Mouse (Mus musculus) midbrain, embryonic 16.5 days (tissue): ENCODE data around the gene Gm49776. TPM values are rescaled to one million over a fixed set of nuclear protein-coding genes. Genes with fewer than 3 reads are reported as not detected.

ENCODE experiments used
- ATAC-seq: fragments of 200-750 bp; cut with Nextera tagmentation; 2 replicates; pipeline ENCODE4 v1.8.0; 2017; ENCODE audit warnings: moderate TSS enrichment
- H3K27ac ChIP-seq: fragments of 300-500 bp; sonication (generic); 2 replicates; pipeline ENCODE4 v1.5.1; 2014; ENCODE audit warnings: mild to moderate bottlenecking, low read length, mixed read lengths
- H3K27me3 ChIP-seq: fragments of 300-500 bp; sonication (generic); 2 replicates; pipeline ENCODE4 v1.6.1; 2014; ENCODE audit warnings: low read depth, low read length, mixed read lengths; ENCODE audit not compliant: control insufficient read depth, insufficient read depth
- H3K36me3 ChIP-seq: fragments of 300-500 bp; sonication (generic); 2 replicates; pipeline ENCODE4 v1.6.1; 2014; ENCODE audit warnings: mild to moderate bottlenecking, low read length, moderate library complexity, mixed read lengths; ENCODE audit not compliant: control insufficient read depth, insufficient read depth
- H3K4me1 ChIP-seq: fragments of 300-500 bp; sonication (generic); 2 replicates; pipeline ENCODE4 v1.6.1; 2014; ENCODE audit warnings: mild to moderate bottlenecking, low read length, mixed read lengths; ENCODE audit not compliant: control insufficient read depth, insufficient read depth
- H3K4me2 ChIP-seq: fragments of 300-500 bp; sonication (generic); 2 replicates; pipeline ENCODE4 v1.6.1; 2014; ENCODE audit warnings: mild to moderate bottlenecking, low read length, mixed read lengths
- H3K4me3 ChIP-seq: fragments of 300-500 bp; sonication (generic); 2 replicates; pipeline ENCODE4 v1.5.1; 2014; ENCODE audit warnings: low read depth, mild to moderate bottlenecking, low read length, moderate library complexity, mixed read lengths
- H3K9ac ChIP-seq: fragments of 300-500 bp; sonication (generic); 2 replicates; pipeline ENCODE4 v1.6.1; 2014; ENCODE audit warnings: low read depth, low read length, mixed read lengths
- H3K9me3 ChIP-seq: fragments of 300-500 bp; sonication (generic); replicated peaks from 2 replicates; pipeline ENCODE4 v1.6.1; 2014; ENCODE audit warnings: mild to moderate bottlenecking, low read length, mixed read lengths; ENCODE audit not compliant: control insufficient read depth, poor library complexity, severe bottlenecking
- WGBS: fragments of 180-500 bp; shearing (Covaris S2); extraction: QIAGEN DNeasy Blood & Tissue Kit; methylation state at CpG from one replicate; pipeline ENCODE4 v1.1.7; 2014; 5-methylcytosine and 5-hydroxymethylcytosine counted together
- polyA plus RNA-seq: library from polyadenylated mRNA; unstranded; fragments of >200 nt; fragmentation: Nextera tagmentation; extraction: Ambion mirVana; gene quantifications from 2 replicates; pipeline ENCODE4 v1.2.1, GENCODE M21; 2015

The Gm49776 gene
- polyA plus RNA-seq, 1 experiment from 2014 or later: not detected

- 0 out of 2 replicates have a peak within 1 kb of the TSS, but pooled peaks have one; percentile 14 for H3K9ac ChIP-seq
- H3K36me3 ChIP-seq: peaks cover 12% of the 10 kb centered on the region
- no peak within 1 kb of the TSS for H3K27ac ChIP-seq
- H3K4me1 ChIP-seq: peaks cover 46% of the 10 kb centered on the region
- H3K4me2 ChIP-seq: no peak within 1 kb of the TSS
- H3K9me3 ChIP-seq: no peaks in the 10 kb centered on the region
- ATAC-seq: no peak
- 85% methylated on average over 4 of the region's 4 CpGs for WGBS
- no peak within 1 kb of the TSS for H3K4me3 ChIP-seq
- no peaks in the 10 kb centered on the region for H3K27me3 ChIP-seq
These were observed 40.5 kb downstream of the Gm49776 start, which contains the start of gene Ccdc188 for GRCm38 (mm10) chr16:18217579-18217978. Gene Ccdc188, plus strand, starts transcription at chr16:18217879.

GRCm38 (mm10) chr16:18214858-18215257 lies 43.3 kb downstream of the Gm49776 start:
- 46% methylated on average over 7 of the region's 7 CpGs for WGBS
- H3K36me3 ChIP-seq: no peaks in the 10 kb centered on the region
- H3K4me2 ChIP-seq: peak overlapping the region; percentile 52
- peak overlapping the region; percentile 95 for H3K27ac ChIP-seq
- H3K9ac ChIP-seq: peak overlapping the region; percentile 63
- no peaks in the 10 kb centered on the region for H3K27me3 ChIP-seq
- peaks cover 49% of the 10 kb centered on the region for H3K4me1 ChIP-seq
- peak overlapping the region; percentile 37 for H3K4me3 ChIP-seq
- no peaks in the 10 kb centered on the region for H3K9me3 ChIP-seq
- ATAC-seq: no peak

- H3K27me3 ChIP-seq: no peaks in the 10 kb centered on the region
- 8% methylated on average over 6 of the region's 6 CpGs for WGBS
- H3K4me1 ChIP-seq: peaks cover 47% of the 10 kb centered on the region
- peak overlapping the region; percentile 52 for H3K4me2 ChIP-seq
- peak overlapping the region; percentile 95 for H3K27ac ChIP-seq
- H3K36me3 ChIP-seq: no peaks in the 10 kb centered on the region
- no peaks in the 10 kb centered on the region for H3K9me3 ChIP-seq
- H3K9ac ChIP-seq: peak overlapping the region; percentile 63
- ATAC-seq: peak; percentile 95
- peak overlapping the region; percentile 37 for H3K4me3 ChIP-seq
These were observed 44.4 kb downstream of the Gm49776 start for GRCm38 (mm10) chr16:18213689-18214088.

GRCm38 (mm10) chr16:18211417-18212171 lies 46.5 kb downstream of the Gm49776 start:
- H3K9ac ChIP-seq: no peak overlapping the region
- no peak overlapping the region for H3K4me2 ChIP-seq
- H3K4me1 ChIP-seq: peaks cover 47% of the 10 kb centered on the region
- no peak for ATAC-seq
- WGBS: 45% methylated on average over 10 of the region's 10 CpGs
- no peaks in the 10 kb centered on the region for H3K27me3 ChIP-seq
- H3K4me3 ChIP-seq: no peak overlapping the region
- H3K9me3 ChIP-seq: no peaks in the 10 kb centered on the region
- H3K27ac ChIP-seq: 0 out of 2 replicates have a peak overlapping the region, but pooled peaks have one; percentile 14
- no peaks in the 10 kb centered on the region for H3K36me3 ChIP-seq

GRCm38 (mm10) chr16:18210701-18211416 lies 47.3 kb downstream of the Gm49776 start:
- no peak overlapping the region for H3K27ac ChIP-seq
- H3K4me1 ChIP-seq: peaks cover 43% of the 10 kb centered on the region
- H3K27me3 ChIP-seq: no peaks in the 10 kb centered on the region
- H3K36me3 ChIP-seq: no peaks in the 10 kb centered on the region
- H3K4me2 ChIP-seq: no peak overlapping the region
- H3K9me3 ChIP-seq: no peaks in the 10 kb centered on the region
- H3K9ac ChIP-seq: no peak overlapping the region
- 22% methylated on average over 8 of the region's 8 CpGs for WGBS
- no peak overlapping the region for H3K4me3 ChIP-seq
- no peak for ATAC-seq

GRCm38 (mm10) chr16:18203430-18204091 lies 54.6 kb downstream of the Gm49776 start:
- no peak overlapping the region for H3K27ac ChIP-seq
- no peaks in the 10 kb centered on the region for H3K36me3 ChIP-seq
- H3K4me3 ChIP-seq: no peak overlapping the region
- no peaks in the 10 kb centered on the region for H3K9me3 ChIP-seq
- H3K27me3 ChIP-seq: no peaks in the 10 kb centered on the region
- H3K9ac ChIP-seq: no peak overlapping the region
- no peak for ATAC-seq
- WGBS: 62% methylated on average over 7 of the region's 7 CpGs
- no peak overlapping the region for H3K4me2 ChIP-seq
- peaks cover 5% of the 10 kb centered on the region for H3K4me1 ChIP-seq

- WGBS: 100% methylated on average over 1 of the region's 1 CpGs
- Histone ChIP-seq H3K4me2 (no peak overlapping the region), H3K4me1 (peaks cover 9% of the 10 kb centered on the region), H3K4me3 (no peak overlapping the region), H3K36me3 (no peaks in the 10 kb centered on the region), H3K27me3 (no peaks in the 10 kb centered on the region), H3K9me3 (no peaks in the 10 kb centered on the region), H3K9ac (no peak overlapping the region), H3K27ac (no peak overlapping the region)
- no peak for ATAC-seq
These were observed 56.1 kb downstream of the Gm49776 start for GRCm38 (mm10) chr16:18202061-18202460.

GRCm38 (mm10) chr16:18201620-18202019 lies 56.5 kb downstream of the Gm49776 start:
- Histone ChIP-seq H3K4me3 (no peak overlapping the region), H3K27me3 (no peaks in the 10 kb centered on the region), H3K9me3 (no peaks in the 10 kb centered on the region), H3K4me2 (no peak overlapping the region), H3K4me1 (peaks cover 9% of the 10 kb centered on the region), H3K27ac (no peak overlapping the region), H3K36me3 (no peaks in the 10 kb centered on the region), H3K9ac (no peak overlapping the region)
- 55% methylated on average over 1 of the region's 1 CpGs for WGBS
- no peak for ATAC-seq
